Mouse (Mus musculus) adrenal gland, postnatal 4 days (tissue): ENCODE data around the gene Mapkapk5. TPM values are rescaled to one million over a fixed set of nuclear protein-coding genes. Genes with fewer than 3 reads are reported as not detected.
"Not testable (repeated sequence)": the region's sequence is repeated elsewhere in the genome, so short reads cannot be mapped to it uniquely, and the experiment has no call there.

Source experiments
- DNase-seq, 2 experiments: peaks; one replicate each; pipeline ENCODE4 v3.0.0; 2021 to 2022; ENCODE audit warnings: low spot score in 2 of 2, mixed read lengths in 2 of 2
- total RNA-seq, 2 experiments: library from RNA; stranded (reverse); gene quantifications; 2 replicates each; pipeline ENCODE4 v1.2.3; 2021

Mapkapk5 gene
- total RNA-seq, 2 experiments from 2014 or later = 82.4 to 92.1 TPM

GRCm38 (mm10) chr5:121566035-121566681, 20.5 kb upstream of the Mapkapk5 start:
- DNase-seq = no peak

DNA sequence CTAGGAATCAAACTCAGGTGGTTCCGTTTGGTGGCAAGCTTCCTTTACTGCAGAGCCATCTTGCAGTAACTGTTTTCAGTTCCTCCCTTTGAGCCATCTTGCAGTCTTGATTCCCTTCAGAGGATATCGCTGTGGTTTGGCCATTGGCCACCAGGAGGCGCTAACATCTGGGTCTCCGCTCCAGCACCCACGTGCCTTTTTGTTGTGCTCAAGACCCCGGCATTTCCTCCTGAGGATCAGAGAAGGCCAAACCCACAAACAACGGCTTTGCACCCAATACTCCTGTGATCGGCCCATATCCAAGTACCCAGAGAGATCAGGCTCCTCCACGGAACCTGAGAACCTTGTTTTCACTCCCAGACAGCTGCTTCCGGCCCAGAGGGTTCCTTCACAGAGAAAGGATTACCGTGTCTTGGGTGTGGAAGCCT, 18.8 kb upstream of the Mapkapk5 start:
- peak; percentile 80 for DNase-seq

DNA sequence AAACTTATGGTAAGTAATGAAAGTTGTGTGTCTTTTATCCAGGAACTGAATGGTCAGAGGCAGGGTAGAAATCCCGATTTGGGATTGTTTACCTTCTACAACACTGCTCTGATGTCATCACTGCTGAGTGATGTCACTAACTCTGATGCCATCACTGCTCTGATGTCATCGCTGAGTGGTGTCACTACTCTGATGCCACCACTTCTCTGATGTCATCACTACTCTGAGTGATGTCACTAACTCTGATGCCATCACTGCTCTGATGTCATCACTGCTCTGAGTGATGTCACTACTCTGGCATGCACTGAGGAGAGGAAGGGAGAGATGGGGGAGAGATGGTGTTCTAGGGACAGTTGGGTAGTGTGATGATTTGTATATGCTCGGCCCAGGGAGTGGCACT, 16.7 kb upstream of the Mapkapk5 start:
- no peak for DNase-seq

GRCm38 (mm10) chr5:121549196-121549595, 3.5 kb upstream of the Mapkapk5 start:
- DNase-seq = no peak

GRCm38 (mm10) chr5:121547084-121547483, 1.4 kb upstream of the Mapkapk5 start:
- DNase-seq = no peak

DNA sequence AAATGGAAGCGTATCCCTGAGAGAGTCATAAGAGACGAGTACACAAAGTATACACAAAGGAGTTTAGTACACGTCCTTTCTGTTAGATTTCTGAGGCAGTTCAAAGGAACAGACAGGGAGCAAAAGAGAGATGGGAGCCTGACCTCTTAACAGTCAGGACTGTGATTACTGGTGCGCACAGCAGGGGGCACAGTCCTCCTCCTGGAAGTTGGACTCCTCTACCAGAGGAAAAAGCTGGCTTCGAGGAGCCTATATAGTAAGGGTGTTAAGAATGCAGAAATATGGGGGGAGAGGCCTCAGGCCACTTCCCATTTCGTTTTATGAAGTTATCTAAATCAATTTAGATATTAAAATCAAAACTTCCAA, 808 bp upstream of the Mapkapk5 start:
- DNase-seq = no peak

DNA sequence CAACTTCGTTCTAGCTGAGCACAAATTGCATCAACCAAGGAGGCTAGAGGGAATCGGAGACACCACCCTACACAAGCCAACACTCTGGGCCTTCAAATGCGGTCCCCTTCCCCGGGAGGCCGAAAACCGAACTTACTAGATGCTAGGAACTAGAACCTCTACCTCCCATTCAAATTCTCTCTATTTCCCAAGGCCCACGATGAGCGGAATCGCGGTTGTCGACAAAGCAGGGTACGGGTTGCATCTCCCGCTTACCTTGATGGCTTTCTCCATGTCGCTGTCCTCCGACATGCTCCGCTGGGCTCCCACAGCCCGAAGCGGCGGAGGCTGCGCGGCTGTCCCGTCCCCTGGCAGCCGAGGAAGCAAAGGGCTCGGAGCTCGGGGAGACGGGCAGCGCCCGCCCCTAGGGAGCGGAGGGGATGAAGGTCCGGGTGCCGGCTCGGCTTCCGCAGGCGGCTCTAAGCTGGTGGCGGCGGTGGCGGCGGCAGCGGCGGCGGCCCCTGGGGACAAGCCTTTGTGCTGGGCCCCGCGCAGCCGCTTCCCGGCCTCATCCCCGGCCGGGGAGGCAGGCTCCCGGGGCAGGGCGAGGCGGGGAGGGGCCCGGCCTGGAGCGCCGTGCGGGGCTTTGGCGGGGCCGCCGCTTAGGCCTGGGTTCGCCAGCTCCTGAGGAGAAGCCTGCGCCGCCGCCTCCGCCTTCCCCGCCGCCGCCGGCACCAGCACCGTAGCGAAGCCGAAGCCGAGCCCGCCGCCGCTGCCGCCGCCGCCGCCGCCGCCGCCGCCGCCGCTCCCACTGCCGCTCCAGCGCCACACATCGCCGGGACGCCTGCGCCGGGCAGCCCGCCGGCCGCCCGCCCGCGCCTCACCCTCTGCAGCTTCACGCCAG, 554 bp downstream of the Mapkapk5 start, which contains the start of the genes Adam1a and Gm42878:
Adam1a (minus strand) TSS at position 573 of the 883 bp plus-strand sequence.
Gm42878 (minus strand) TSS at position 573 of the 883 bp plus-strand sequence.
- no peak for DNase-seq

- DNase-seq = no peak
These were observed 2.3 kb downstream of the Mapkapk5 start for GRCm38 (mm10) chr5:121543370-121543769.

DNA sequence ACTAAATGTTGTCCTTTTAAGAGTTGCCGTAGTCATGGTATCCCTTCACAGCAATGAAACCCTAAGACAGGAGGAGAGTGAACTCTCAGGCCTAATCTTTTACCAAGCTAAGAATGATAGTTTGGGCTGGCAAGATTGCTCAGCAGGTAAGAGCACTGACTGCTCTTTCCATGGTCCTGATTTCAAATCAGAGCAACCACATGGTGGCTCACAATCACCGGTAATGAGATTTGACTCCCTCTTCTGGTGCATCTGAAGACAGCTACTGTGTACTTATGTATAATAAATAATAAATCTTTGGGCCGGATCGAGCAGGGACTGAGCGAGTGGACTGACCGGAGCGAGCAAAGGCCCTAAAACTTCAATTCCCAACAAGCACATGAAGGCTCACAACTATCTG, 4.5 kb downstream of the Mapkapk5 start:
- DNase-seq = no peak

DNA sequence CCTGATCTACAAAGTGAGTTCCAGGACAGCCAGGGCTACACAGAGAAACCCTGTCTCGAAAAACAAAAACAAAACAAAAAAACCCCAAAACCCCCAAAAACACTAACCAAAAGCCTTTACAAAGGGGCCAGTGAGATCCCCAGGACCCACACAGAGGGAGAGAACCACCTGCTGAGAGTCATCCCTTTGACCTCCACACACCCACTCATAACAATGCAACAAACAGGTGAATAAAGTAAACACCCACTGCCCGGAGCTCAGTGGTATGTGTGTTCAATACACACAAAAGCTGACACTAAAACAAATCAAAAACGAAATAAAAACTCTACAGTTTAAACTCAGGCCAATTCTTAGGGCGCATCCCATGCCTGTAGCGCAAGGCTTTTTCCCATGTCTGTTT, 5.6 kb downstream of the Mapkapk5 start:
- DNase-seq = no peak

DNA sequence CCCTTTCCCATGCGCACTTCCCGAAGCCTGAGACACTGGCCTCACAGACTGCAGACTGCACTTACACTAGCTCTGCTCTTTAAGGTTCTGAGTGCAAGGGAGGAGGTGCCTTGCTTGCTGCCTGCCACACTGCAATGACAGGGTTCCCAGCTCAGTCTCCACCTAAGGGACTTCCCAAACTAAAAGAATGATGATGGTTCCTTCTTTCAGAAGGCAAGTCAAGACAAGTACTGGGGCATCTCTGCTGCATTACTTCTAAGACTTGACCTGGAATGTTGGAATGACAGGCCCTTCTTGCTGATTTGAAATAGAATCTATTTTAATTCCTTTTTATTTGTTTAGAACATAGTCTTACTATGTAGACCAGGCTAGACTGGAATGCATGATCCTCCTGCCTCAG, 8.1 kb downstream of the Mapkapk5 start:
- DNase-seq = no peak

- no peak for DNase-seq
These were observed 8.7 kb downstream of the Mapkapk5 start for GRCm38 (mm10) chr5:121536921-121537555.

DNA sequence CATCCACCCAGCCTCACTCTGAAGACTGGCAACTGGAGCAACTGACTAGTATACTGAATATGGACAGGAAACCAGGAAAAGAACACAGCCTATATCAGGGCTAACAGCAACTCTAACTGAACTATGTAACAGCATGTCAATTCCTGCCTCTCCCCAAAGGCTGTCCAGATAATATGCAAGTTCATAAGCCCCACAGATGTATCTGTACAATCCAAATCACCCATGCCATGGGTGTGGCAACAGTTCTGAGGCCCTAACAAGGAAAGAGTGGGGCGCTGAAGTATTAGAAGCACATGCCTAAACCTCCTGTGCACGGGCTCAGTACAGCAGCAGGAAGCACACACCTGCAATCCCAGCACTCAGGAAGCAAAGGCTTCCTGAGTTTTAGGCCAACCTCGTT, 10.6 kb downstream of the Mapkapk5 start:
- no peak for DNase-seq

DNA sequence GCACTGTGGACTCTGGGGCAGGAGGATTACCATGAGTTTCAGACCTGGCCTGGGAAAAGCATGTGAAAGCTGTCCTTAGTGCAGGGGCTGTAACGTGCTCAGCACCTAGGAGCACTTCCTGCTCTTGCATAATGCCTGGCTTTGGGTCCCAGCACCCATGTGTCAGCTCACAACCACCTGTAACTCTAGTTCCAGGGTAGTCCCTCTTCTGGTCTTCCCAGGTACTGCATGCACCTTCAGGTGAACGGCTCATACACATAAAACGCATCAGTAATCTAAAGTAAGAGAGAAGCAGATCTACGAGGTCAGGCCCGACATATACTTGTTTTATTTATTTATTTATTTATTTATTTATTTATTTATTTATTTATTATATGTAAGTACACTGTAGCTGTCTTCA, 11.2 kb downstream of the Mapkapk5 start:
- DNase-seq = no peak

DNA sequence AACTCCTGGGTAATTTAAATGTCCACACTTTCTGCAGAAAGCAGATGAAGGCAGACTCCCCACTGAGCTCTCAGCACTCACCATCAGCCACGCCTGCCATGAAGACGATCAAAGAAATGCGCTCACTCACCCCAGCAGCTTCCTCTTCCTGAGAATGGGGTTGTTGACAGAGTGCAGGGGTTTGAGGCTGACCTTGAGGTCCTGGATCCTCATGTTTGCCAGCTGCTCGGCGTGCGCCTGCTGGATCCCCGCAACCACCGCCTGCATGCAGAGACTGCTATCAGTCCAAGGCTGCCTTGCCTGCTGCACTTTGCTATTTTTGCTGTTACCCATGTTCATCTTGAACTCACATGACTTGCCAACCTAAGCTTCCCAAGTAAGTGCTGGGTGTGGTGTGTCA, 18.7 kb downstream of the Mapkapk5 start:
- DNase-seq = peak in 1 of 2 experiments; percentile 7

DNA sequence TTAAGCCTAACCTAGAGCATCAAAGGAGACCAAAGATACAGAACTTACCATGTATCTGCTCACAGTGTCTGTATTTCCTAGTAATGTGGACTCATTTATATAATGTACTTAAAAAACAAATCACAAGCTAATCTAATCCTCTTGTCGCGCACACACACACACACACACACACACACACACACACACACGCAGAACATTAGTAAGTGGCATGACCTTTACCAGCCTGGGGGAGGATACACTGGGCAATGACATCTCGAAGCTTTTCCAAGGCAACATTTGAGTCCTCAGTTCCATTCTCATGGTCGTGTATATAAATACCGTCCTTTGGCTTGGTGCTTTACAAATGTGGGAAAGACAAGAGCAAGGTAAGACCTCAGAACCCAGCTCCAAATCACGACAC, 19.2 kb downstream of the Mapkapk5 start:
- DNase-seq = no peak

- DNase-seq = no peak
These were observed 19.8 kb downstream of the Mapkapk5 start for GRCm38 (mm10) chr5:121525774-121526450.

DNA sequence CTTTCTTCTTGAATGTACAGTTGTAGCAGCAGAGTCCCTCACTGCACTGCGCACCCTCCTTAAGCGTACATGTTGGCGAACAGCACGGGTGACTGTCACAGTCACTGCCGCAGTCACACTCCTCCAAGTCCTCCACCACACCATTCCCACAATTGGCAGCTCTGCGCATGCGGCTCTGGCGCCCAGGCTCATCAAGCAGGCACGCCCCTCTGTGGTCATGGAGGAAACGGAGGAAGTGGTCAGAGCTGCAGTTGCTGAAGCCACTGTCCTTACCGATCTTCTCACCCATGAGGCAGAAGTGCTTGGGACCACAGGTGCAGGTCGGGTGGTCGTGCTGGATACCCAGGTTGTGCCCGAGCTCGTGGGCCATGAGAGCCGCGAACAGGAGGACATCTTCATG, 25.9 kb downstream of the Mapkapk5 start:
- not testable (repeated sequence) for DNase-seq

GRCm38 (mm10) chr5:121518983-121519382, 26.7 kb downstream of the Mapkapk5 start:
- no peak for DNase-seq

DNA sequence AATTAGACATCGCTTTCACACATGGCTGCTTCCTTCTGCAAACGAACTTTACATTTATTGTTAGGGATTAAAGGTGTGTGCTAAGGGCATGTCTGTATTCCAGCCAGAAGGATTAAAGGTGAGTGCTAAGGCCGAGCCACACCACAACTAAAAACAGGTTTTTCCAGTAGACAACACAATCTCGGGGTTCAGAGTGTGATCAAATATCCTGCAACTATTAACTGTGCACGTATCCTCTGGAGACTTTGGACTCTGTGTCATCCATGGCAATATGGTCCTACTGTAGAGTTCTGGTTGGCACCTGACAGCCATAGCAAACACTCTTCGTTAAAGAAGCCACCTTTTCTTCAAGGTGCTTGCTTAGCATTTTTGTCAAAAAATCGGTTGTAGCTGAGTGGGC, 35.7 kb downstream of the Mapkapk5 start:
- no peak for DNase-seq

DNA sequence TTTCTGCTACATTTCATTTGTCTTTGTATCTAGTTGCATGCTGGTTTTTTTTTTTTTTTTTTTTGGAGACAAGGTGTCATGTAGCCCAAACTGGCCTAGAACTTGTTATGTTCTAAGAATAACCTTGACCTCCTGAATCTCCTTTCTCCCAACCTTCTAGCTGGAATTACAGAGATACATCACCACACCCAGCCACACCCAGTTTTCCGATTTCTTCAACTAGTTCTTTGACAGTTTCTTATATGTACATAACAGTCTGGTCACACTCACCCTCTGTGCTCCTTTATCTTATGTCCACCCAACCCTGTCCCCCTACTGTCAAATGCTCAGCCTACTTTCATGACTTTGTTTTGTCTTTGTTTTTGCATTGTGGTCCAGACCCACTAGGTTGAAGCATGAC, 38.9 kb downstream of the Mapkapk5 start:
- DNase-seq = no peak
